Mouse (Mus musculus): ENCODE data around the gene Sstr3. TPM values are rescaled to one million over a fixed set of nuclear protein-coding genes. Genes with fewer than 3 reads are reported as not detected.
A peak's percentile ranks its signal among the peaks of the same experiment; 100 is the strongest.

The Sstr3 gene
- polyA plus RNA-seq, 1 experiment from 2014 or later, result not detected

DNA sequence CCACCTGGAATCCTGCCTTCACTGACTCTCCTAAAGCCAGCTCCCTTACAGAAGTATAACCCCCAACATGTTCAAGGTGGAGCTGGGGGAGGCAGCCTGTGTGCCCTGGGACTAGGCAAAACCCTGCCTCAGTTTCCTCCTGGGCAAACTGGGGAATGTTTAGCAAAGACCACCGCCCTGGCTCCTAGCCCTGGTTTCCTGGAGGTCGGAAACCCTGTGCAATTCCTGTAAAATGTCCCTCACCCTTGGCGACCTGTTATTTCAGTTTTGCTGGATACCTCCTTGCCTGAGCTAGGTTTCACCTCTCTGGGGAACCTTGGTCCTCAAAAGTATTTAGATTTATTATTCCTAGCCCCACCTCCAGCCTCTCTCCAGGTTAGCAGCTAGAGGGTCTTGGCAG, 14.3 kb downstream of the Sstr3 start:
- H3K9ac ChIP-seq (ENCODE audit: low read depth, low read length), result no peak overlapping the region
- no peak overlapping the region for H3K4me3 ChIP-seq (ENCODE audit: low read depth, low read length)
- ATAC-seq (replicated peaks; ENCODE audit: low FRiP score), result no peak
- WGBS, result 62% methylated on average over 3 of the region's 3 CpGs
- H3K36me3 ChIP-seq (ENCODE audit: control insufficient read depth, insufficient read depth, low read length), result no peaks in the 10 kb centered on the region
- DNase-seq (ENCODE audit: low spot score), result no peak
- H3K9me3 ChIP-seq (ENCODE audit: control insufficient read depth, low read length), result no peaks in the 10 kb centered on the region
- H3K4me1 ChIP-seq (replicated peaks; ENCODE audit: control insufficient read depth, insufficient read depth, low read length), result peaks cover 24% of the 10 kb centered on the region
- no peak overlapping the region for H3K27ac ChIP-seq (ENCODE audit: low read depth, low read length)
- peak overlapping the region; percentile 50 for H3K4me2 ChIP-seq
- 0 out of 2 replicates have a peak, but pooled peaks cover 2% of the 10 kb centered on the region for H3K27me3 ChIP-seq (replicated peaks; ENCODE audit: control insufficient read depth, insufficient read depth, low read length)

DNA sequence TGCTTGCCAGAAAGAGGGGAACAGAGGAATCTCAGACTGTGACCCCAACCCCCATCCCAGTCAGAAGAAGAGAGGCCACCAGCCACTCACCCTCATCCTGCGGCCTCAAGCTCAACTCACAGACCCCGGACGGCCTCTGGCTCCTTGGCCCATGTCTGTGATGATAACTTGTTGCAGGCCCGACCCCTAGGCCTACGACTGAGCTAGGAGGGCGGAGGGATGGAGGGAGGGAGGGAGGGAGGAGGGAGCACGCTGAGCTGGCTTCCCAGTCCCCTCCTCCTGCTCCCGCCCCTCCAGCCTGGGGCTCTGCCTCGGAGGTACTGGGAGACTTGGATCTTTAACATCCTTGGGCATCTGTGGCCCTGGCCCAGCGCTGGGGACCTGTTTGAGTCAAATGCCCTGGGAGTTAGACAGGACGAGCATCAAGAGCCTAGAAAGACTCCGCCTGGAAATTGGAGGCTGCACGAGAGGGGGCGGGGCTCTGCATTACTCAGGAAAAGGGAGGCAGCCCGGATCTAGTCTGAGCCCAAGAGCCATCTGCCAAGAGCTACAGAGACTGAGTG, 15.0 kb downstream of the Sstr3 start:
- Histone ChIP-seq H3K27ac (ENCODE audit: low read depth, low read length) (peak overlapping the region; percentile 65), H3K36me3 (ENCODE audit: control insufficient read depth, insufficient read depth, low read length) (no peaks in the 10 kb centered on the region), H3K4me3 (ENCODE audit: low read depth, low read length) (peak overlapping the region; percentile 39), H3K4me2 (peak overlapping the region; percentile 50), H3K9ac (ENCODE audit: low read depth, low read length) (peak overlapping the region; percentile 47), H3K4me1 (replicated peaks; ENCODE audit: control insufficient read depth, insufficient read depth, low read length) (peaks cover 24% of the 10 kb centered on the region), H3K9me3 (ENCODE audit: control insufficient read depth, low read length) (no peaks in the 10 kb centered on the region), H3K27me3 (replicated peaks; ENCODE audit: control insufficient read depth, insufficient read depth, low read length) (0 out of 2 replicates have a peak, but pooled peaks cover 2% of the 10 kb centered on the region)
- DNase-seq (ENCODE audit: low spot score), result peak; percentile 72
- ATAC-seq (replicated peaks; ENCODE audit: low FRiP score), result peak; percentile 51
- 11% methylated on average over 13 of the region's 15 CpGs for WGBS

DNA sequence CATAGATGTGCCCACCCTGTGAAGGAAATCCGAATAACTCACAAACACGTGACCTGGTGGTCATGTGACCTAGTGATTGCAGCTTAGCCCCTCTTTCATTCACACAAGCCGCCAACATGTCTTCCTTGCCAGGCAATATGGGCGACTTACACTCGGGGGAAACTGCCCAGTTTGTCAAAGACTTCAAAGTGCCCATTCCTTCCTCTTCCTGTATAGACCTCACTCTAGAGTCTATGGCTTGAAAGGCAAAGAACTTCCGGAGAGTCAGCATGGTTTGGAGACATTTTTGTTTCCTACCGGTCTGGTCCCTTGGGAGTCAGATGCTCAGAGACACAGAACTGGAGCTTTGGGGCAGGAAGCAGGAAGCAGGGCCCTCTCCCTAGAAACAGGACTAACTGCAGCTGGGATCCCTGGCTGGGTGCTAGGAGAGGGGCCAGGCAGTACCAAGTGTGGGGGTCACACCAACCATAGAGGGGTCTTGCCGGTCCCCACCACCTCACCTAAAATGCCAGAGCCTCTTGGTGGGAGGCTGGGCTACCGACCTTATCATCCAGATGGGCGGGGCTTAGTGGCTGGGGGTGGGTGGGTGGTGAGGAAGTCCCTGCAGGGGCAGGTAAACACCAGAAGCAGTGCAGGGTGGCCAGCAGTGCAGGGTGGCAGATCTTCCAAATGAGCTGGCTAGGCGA, 15.6 kb downstream of the Sstr3 start:
- peak; percentile 15; the same call in 1 of the 2 replicates for ATAC-seq (replicated peaks; ENCODE audit: low FRiP score)
- Histone ChIP-seq H3K4me1 (replicated peaks; ENCODE audit: control insufficient read depth, insufficient read depth, low read length) (peaks cover 24% of the 10 kb centered on the region), H3K4me3 (ENCODE audit: low read depth, low read length) (peak overlapping the region; percentile 39), H3K27ac (ENCODE audit: low read depth, low read length) (peak overlapping the region; percentile 65), H3K27me3 (replicated peaks; ENCODE audit: control insufficient read depth, insufficient read depth, low read length) (0 out of 2 replicates have a peak, but pooled peaks cover 2% of the 10 kb centered on the region), H3K36me3 (ENCODE audit: control insufficient read depth, insufficient read depth, low read length) (no peaks in the 10 kb centered on the region), H3K9me3 (ENCODE audit: control insufficient read depth, low read length) (no peaks in the 10 kb centered on the region), H3K4me2 (peak overlapping the region; percentile 50), H3K9ac (ENCODE audit: low read depth, low read length) (peak overlapping the region; percentile 47; the same call in 1 of the 2 replicates)
- 36% methylated on average over 11 of the region's 11 CpGs for WGBS
- no peak for DNase-seq (ENCODE audit: low spot score)

DNA sequence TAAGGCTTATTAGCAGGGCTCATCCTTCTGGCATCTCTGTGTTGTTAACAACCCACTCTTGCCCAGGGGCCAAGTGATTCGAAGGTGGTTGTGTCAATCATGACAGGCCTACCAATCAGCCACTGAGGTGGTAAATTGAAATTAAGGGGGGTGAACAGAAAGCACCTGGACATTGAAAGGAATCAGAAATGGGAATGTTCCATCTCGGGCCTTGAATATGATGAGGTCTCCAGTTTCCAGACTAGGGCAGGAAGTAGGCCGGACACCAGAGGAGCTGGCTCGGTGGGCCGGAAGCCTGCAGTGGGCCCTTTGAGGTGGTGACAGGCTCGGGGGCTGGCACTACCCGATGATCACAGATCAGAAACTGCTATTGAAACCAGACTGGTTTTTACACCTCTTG, 16.5 kb downstream of the Sstr3 start:
- no peak overlapping the region for H3K4me3 ChIP-seq (ENCODE audit: low read depth, low read length)
- H3K27ac ChIP-seq (ENCODE audit: low read depth, low read length), result no peak overlapping the region; the same call in 1 of the 2 replicates
- H3K36me3 ChIP-seq (ENCODE audit: control insufficient read depth, insufficient read depth, low read length), result no peaks in the 10 kb centered on the region
- no peak overlapping the region; the same call in 1 of the 2 replicates for H3K4me2 ChIP-seq
- peaks cover 2% of the 10 kb centered on the region; the same call in 1 of the 2 replicates for H3K27me3 ChIP-seq (replicated peaks; ENCODE audit: control insufficient read depth, insufficient read depth, low read length)
- ATAC-seq (replicated peaks; ENCODE audit: low FRiP score) (no peak), DNase-seq (ENCODE audit: low spot score) (no peak)
- no peaks in the 10 kb centered on the region for H3K9me3 ChIP-seq (ENCODE audit: control insufficient read depth, low read length)
- H3K9ac ChIP-seq (ENCODE audit: low read depth, low read length), result no peak overlapping the region
- peaks cover 18% of the 10 kb centered on the region for H3K4me1 ChIP-seq (replicated peaks; ENCODE audit: control insufficient read depth, insufficient read depth, low read length)
- 66% methylated on average over 7 of the region's 7 CpGs for WGBS

GRCm38 (mm10) chr15:78524163-78524562, 20.3 kb downstream of the Sstr3 start:
- no peaks in the 10 kb centered on the region; the same call in 1 of the 2 replicates for H3K27me3 ChIP-seq (replicated peaks; ENCODE audit: control insufficient read depth, insufficient read depth, low read length)
- H3K4me3 ChIP-seq (ENCODE audit: low read depth, low read length), result no peak overlapping the region
- DNase-seq (ENCODE audit: low spot score) (no peak), ATAC-seq (replicated peaks; ENCODE audit: low FRiP score) (no peak)
- peaks cover 9% of the 10 kb centered on the region for H3K4me1 ChIP-seq (replicated peaks; ENCODE audit: control insufficient read depth, insufficient read depth, low read length)
- H3K4me2 ChIP-seq, result no peak overlapping the region
- WGBS, result 92% methylated on average over 5 of the region's 5 CpGs
- no peaks in the 10 kb centered on the region for H3K9me3 ChIP-seq (ENCODE audit: control insufficient read depth, low read length)
- no peak overlapping the region for H3K27ac ChIP-seq (ENCODE audit: low read depth, low read length)
- H3K36me3 ChIP-seq (ENCODE audit: control insufficient read depth, insufficient read depth, low read length), result no peaks in the 10 kb centered on the region
- H3K9ac ChIP-seq (ENCODE audit: low read depth, low read length), result no peak overlapping the region

GRCm38 (mm10) chr15:78521892-78522291, 22.6 kb downstream of the Sstr3 start:
- no peak overlapping the region for H3K9ac ChIP-seq (ENCODE audit: low read depth, low read length)
- H3K4me1 ChIP-seq (replicated peaks; ENCODE audit: control insufficient read depth, insufficient read depth, low read length), result peaks cover 3% of the 10 kb centered on the region
- no peak for ATAC-seq (replicated peaks; ENCODE audit: low FRiP score)
- WGBS, result 54% methylated on average over 6 of the region's 6 CpGs
- H3K4me2 ChIP-seq, result no peak overlapping the region
- H3K4me3 ChIP-seq (ENCODE audit: low read depth, low read length), result no peak overlapping the region
- H3K27me3 ChIP-seq (replicated peaks; ENCODE audit: control insufficient read depth, insufficient read depth, low read length), result no peaks in the 10 kb centered on the region; the same call in 1 of the 2 replicates
- H3K9me3 ChIP-seq (ENCODE audit: control insufficient read depth, low read length), result no peaks in the 10 kb centered on the region
- DNase-seq (ENCODE audit: low spot score), result no peak
- no peak overlapping the region for H3K27ac ChIP-seq (ENCODE audit: low read depth, low read length)
- no peaks in the 10 kb centered on the region for H3K36me3 ChIP-seq (ENCODE audit: control insufficient read depth, insufficient read depth, low read length)

DNA sequence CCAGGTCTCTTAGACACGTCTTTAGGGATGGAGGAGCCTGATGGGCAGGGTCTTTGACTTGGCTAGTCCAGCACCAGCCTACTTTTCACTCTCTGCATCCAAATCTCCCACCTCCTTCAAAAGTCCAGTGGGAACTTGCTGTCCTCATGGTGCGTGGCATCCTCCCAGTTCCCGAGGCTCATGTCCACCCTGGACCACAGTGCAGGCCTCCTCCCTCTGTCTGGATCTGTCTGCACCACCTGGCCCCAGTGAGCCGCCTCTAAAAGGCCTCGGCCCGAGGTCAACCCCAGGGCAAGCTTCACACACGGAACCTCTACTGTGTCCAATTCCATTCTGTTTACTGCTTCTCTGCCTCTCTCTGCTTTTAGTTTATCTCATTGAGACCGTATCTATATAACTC, 23.2 kb downstream of the Sstr3 start:
- Histone ChIP-seq H3K4me2 (no peak overlapping the region), H3K27ac (ENCODE audit: low read depth, low read length) (no peak overlapping the region), H3K4me1 (replicated peaks; ENCODE audit: control insufficient read depth, insufficient read depth, low read length) (peaks cover 3% of the 10 kb centered on the region), H3K4me3 (ENCODE audit: low read depth, low read length) (no peak overlapping the region), H3K36me3 (ENCODE audit: control insufficient read depth, insufficient read depth, low read length) (no peaks in the 10 kb centered on the region), H3K9ac (ENCODE audit: low read depth, low read length) (no peak overlapping the region), H3K27me3 (replicated peaks; ENCODE audit: control insufficient read depth, insufficient read depth, low read length) (no peaks in the 10 kb centered on the region; the same call in 1 of the 2 replicates), H3K9me3 (ENCODE audit: control insufficient read depth, low read length) (no peaks in the 10 kb centered on the region)
- DNase-seq (ENCODE audit: low spot score) (no peak), ATAC-seq (replicated peaks; ENCODE audit: low FRiP score) (no peak)
- WGBS, result 63% methylated on average over 8 of the region's 8 CpGs

- 54% methylated on average over 13 of the region's 13 CpGs for WGBS
- Histone ChIP-seq H3K9me3 (ENCODE audit: control insufficient read depth, low read length) (no peaks in the 10 kb centered on the region), H3K27me3 (replicated peaks; ENCODE audit: control insufficient read depth, insufficient read depth, low read length) (no peaks in the 10 kb centered on the region; the same call in 1 of the 2 replicates), H3K4me3 (ENCODE audit: low read depth, low read length) (no peak overlapping the region), H3K4me1 (replicated peaks; ENCODE audit: control insufficient read depth, insufficient read depth, low read length) (peaks cover 3% of the 10 kb centered on the region), H3K36me3 (ENCODE audit: control insufficient read depth, insufficient read depth, low read length) (no peaks in the 10 kb centered on the region), H3K9ac (ENCODE audit: low read depth, low read length) (no peak overlapping the region), H3K4me2 (no peak overlapping the region), H3K27ac (ENCODE audit: low read depth, low read length) (no peak overlapping the region)
- ATAC-seq (replicated peaks; ENCODE audit: low FRiP score), result no peak
- no peak for DNase-seq (ENCODE audit: low spot score)
These were observed 24.3 kb downstream of the Sstr3 start for GRCm38 (mm10) chr15:78520112-78520715.

Data from liver, embryonic 11.5 days (tissue).